Mouse (Mus musculus): ENCODE measurements around the gene 4930518I15Rik. TPM values are rescaled to one million over a fixed set of nuclear protein-coding genes. Genes with fewer than 3 reads are reported as not detected.

The 4930518I15Rik gene
- polyA plus RNA-seq, 1 experiment from 2014 or later, result 4.1 TPM

GRCm38 (mm10) chr2:156863487-156864160, 5.9 kb upstream of the 4930518I15Rik start:
- H3K9ac ChIP-seq (replicated peaks; ENCODE audit: low read depth), result peak overlapping the region; percentile 90
- peak; percentile 95 for DNase-seq (ENCODE audit: low spot score)
- peak; percentile 49 for ATAC-seq
- H3K4me1 ChIP-seq (ENCODE audit: insufficient read depth, low read depth, low read length), result peaks cover 11% of the 10 kb centered on the region; the same call in 1 of the 2 replicates
- TF ChIP-seq CTCF (IDR thresholded peaks at IDR 0.05) (no peak), EP300 (IDR thresholded peaks at IDR 0.05) (peak; percentile 72)
- H3K9me3 ChIP-seq (ENCODE audit: low read length), result no peaks in the 10 kb centered on the region
- peaks cover 5% of the 10 kb centered on the region; the same call in 1 of the 2 replicates for H3K36me3 ChIP-seq (ENCODE audit: insufficient read depth, low read length)
- H3K27me3 ChIP-seq (replicated peaks; ENCODE audit: insufficient read depth, low read length), result no peaks in the 10 kb centered on the region
- H3K27ac ChIP-seq (ENCODE audit: low read length), result peak overlapping the region; percentile 97
- H3K4me3 ChIP-seq (ENCODE audit: low read depth, low read length), result peak overlapping the region; percentile 87
- 4% methylated on average over 28 of the region's 28 CpGs for WGBS
- H3K4me2 ChIP-seq (replicated peaks; ENCODE audit: low read depth, low read length), result peak overlapping the region; percentile 69

- ATAC-seq (peak; percentile 95), DNase-seq (ENCODE audit: low spot score) (peak; percentile 99)
- H3K4me1 ChIP-seq (ENCODE audit: insufficient read depth, low read depth, low read length), result peaks cover 11% of the 10 kb centered on the region; the same call in 1 of the 2 replicates
- under 1% methylated on average over 68 of the region's 98 CpGs for WGBS
- peak within 1 kb of the TSS; percentile 87 for H3K4me3 ChIP-seq (ENCODE audit: low read depth, low read length)
- H3K36me3 ChIP-seq (ENCODE audit: insufficient read depth, low read length), result 0 out of 2 replicates have a peak, but pooled peaks cover 5% of the 10 kb centered on the region
- peak; percentile 91 for TF ChIP-seq CTCF (IDR thresholded peaks at IDR 0.05)
- no peak for TF ChIP-seq EP300 (IDR thresholded peaks at IDR 0.05)
- peak within 1 kb of the TSS; percentile 69 for H3K4me2 ChIP-seq (replicated peaks; ENCODE audit: low read depth, low read length)
- H3K9ac ChIP-seq (replicated peaks; ENCODE audit: low read depth), result peak within 1 kb of the TSS; percentile 90
- H3K27ac ChIP-seq (ENCODE audit: low read length), result peak within 1 kb of the TSS; percentile 97
- no peaks in the 10 kb centered on the region for H3K9me3 ChIP-seq (ENCODE audit: low read length)
- no peaks in the 10 kb centered on the region for H3K27me3 ChIP-seq (replicated peaks; ENCODE audit: insufficient read depth, low read length)
Measured at GRCm38 (mm10) chr2:156862772-156863486, 5.2 kb upstream of the 4930518I15Rik start, which contains the start of gene Rab5if. Rab5if (plus strand) TSS chr2:156863128.

DNA sequence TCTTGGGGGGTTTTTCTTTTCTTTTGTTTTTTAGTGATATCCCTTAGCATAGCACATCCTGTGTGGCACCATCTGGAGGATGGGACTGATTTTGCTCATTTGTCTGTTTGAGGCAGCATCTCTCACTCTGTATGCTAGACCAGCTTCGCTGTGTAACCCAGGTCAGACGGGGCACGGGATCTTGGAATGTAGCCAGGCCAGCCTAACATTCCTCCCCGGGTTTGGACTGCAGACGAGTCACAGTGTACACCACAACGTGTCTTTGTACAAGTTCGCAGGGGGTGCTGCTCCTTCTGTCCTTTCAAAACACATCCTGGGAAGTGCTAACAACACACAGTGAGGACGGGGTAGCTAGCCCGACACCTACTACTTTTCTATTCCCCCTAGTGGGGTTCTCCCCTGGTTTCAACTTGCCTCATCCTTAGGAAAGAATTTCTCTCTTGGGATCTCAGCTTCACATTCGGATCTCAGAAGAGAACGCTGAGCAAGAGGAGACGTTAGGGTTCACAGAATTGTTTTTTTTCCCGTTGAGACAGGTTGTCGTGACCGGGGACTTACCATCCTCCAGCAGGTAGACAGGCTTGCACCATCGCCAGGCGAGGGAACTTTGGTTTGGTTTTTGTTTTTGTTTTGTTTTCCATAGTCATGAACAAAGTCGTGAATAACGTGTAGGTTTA, 4.4 kb upstream of the 4930518I15Rik start:
- TF ChIP-seq CTCF (IDR thresholded peaks at IDR 0.05) (no peak; the same call in 1 of the 2 replicates), EP300 (IDR thresholded peaks at IDR 0.05) (no peak)
- peak overlapping the region; percentile 87 for H3K4me3 ChIP-seq (ENCODE audit: low read depth, low read length)
- H3K27me3 ChIP-seq (replicated peaks; ENCODE audit: insufficient read depth, low read length), result no peaks in the 10 kb centered on the region
- H3K27ac ChIP-seq (ENCODE audit: low read length), result peak overlapping the region; percentile 94
- under 1% methylated on average over 19 of the region's 19 CpGs for WGBS
- H3K36me3 ChIP-seq (ENCODE audit: insufficient read depth, low read length), result 0 out of 2 replicates have a peak, but pooled peaks cover 5% of the 10 kb centered on the region
- peaks cover 11% of the 10 kb centered on the region; the same call in 1 of the 2 replicates for H3K4me1 ChIP-seq (ENCODE audit: insufficient read depth, low read depth, low read length)
- H3K9ac ChIP-seq (replicated peaks; ENCODE audit: low read depth), result peak overlapping the region; percentile 61
- 0 out of 2 replicates have a peak, but pooled peaks have one; percentile 0 for ATAC-seq
- no peaks in the 10 kb centered on the region for H3K9me3 ChIP-seq (ENCODE audit: low read length)
- peak; percentile 67 for DNase-seq (ENCODE audit: low spot score)
- H3K4me2 ChIP-seq (replicated peaks; ENCODE audit: low read depth, low read length), result peak overlapping the region; percentile 54

DNA sequence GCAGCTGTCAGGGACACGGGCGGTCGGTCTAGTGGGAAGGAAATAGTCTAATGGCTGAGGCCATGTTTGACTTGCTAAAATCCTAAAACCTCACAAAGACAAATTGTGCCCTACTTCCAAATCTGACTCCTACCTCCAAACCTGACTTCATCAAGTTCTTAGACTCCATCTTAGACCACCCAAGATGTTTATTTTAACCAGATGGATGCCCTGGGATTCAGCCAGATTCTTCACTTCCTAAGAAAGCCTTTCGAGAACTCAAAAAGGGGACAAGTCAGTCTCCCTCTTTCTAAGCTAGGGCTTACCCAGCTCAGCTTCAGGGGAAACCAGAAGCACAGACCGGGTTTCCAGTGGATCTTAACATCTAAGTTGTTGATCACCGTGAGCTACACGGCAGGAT, 925 bp upstream of the 4930518I15Rik start:
- DNase-seq (ENCODE audit: low spot score), result no peak
- H3K4me1 ChIP-seq (ENCODE audit: insufficient read depth, low read depth, low read length), result peaks cover 6% of the 10 kb centered on the region; the same call in 1 of the 2 replicates

GRCm38 (mm10) chr2:156857385-156857791, 358 bp downstream of the 4930518I15Rik start:
- Histone ChIP-seq H3K4me2 (replicated peaks; ENCODE audit: low read depth, low read length) (peak overlapping the region; percentile 14; the same call in 1 of the 2 replicates), H3K27ac (ENCODE audit: low read length) (peak overlapping the region; percentile 62), H3K9ac (replicated peaks; ENCODE audit: low read depth) (0 out of 2 replicates have a peak overlapping the region, but pooled peaks have one; percentile 12), H3K36me3 (ENCODE audit: insufficient read depth, low read length) (peaks cover 7% of the 10 kb centered on the region; the same call in 1 of the 2 replicates), H3K4me3 (ENCODE audit: low read depth, low read length) (no peak overlapping the region), H3K4me1 (ENCODE audit: insufficient read depth, low read depth, low read length) (peaks cover 6% of the 10 kb centered on the region; the same call in 1 of the 2 replicates), H3K9me3 (ENCODE audit: low read length) (no peaks in the 10 kb centered on the region), H3K27me3 (replicated peaks; ENCODE audit: insufficient read depth, low read length) (no peaks in the 10 kb centered on the region)
- WGBS, result 38% methylated on average over 3 of the region's 3 CpGs
- DNase-seq (ENCODE audit: low spot score), result peak; percentile 46
- TF ChIP-seq CTCF (IDR thresholded peaks at IDR 0.05) (no peak), EP300 (IDR thresholded peaks at IDR 0.05) (no peak)
- peak; percentile 50; the same call in 1 of the 2 replicates for ATAC-seq

More for the DNA sequence above, 925 bp upstream of the 4930518I15Rik start:
- Histone ChIP-seq H3K27me3 (replicated peaks; ENCODE audit: insufficient read depth, low read length) (no peaks in the 10 kb centered on the region), H3K27ac (ENCODE audit: low read length) (no peak overlapping the region), H3K4me3 (ENCODE audit: low read depth, low read length) (no peak overlapping the region), H3K36me3 (ENCODE audit: insufficient read depth, low read length) (peaks cover 7% of the 10 kb centered on the region; the same call in 1 of the 2 replicates), H3K9me3 (ENCODE audit: low read length) (no peaks in the 10 kb centered on the region), H3K4me2 (replicated peaks; ENCODE audit: low read depth, low read length) (no peak overlapping the region), H3K9ac (replicated peaks; ENCODE audit: low read depth) (no peak overlapping the region)
- WGBS, result 62% methylated on average over 7 of the region's 7 CpGs
- no peak for TF ChIP-seq EP300 (IDR thresholded peaks at IDR 0.05)
- no peak for TF ChIP-seq CTCF (IDR thresholded peaks at IDR 0.05)
- no peak for ATAC-seq
